Mouse (Mus musculus) C2C12 (cell line): ENCODE data around the gene Chid1.

Experiments used
- CEBPB ChIP-seq: IDR thresholded peaks from one replicate; pipeline ENCODE4 v1.6.1; 2011; ENCODE audit warnings: low read depth, mild to moderate bottlenecking, control low read depth, moderate library complexity
- CTCF ChIP-seq: IDR thresholded peaks from one replicate; pipeline ENCODE4 v1.5.1; 2011; ENCODE audit not compliant: control insufficient read depth, insufficient read depth, insufficient read length
- MAX ChIP-seq: IDR thresholded peaks from one replicate; pipeline ENCODE4 v1.6.1; 2011; ENCODE audit warnings: mild to moderate bottlenecking, control low read depth
- MYOD1 ChIP-seq: IDR thresholded peaks from one replicate; pipeline ENCODE4 v1.6.1; 2011; ENCODE audit warnings: low read depth; ENCODE audit not compliant: control insufficient read depth, insufficient read length
- MYOG ChIP-seq: IDR thresholded peaks from one replicate; pipeline ENCODE4 v1.6.1; 2011; ENCODE audit not compliant: control insufficient read depth, insufficient read length; ENCODE audit errors: extremely low read depth
- USF1 ChIP-seq: IDR thresholded peaks from one replicate; pipeline ENCODE4 v1.6.1; 2011; ENCODE audit warnings: low read depth, mild to moderate bottlenecking, control low read depth, moderate library complexity

GRCm38 (mm10) chr7:141542588-141542987, 2.9 kb upstream of the Chid1 start:
- TF ChIP-seq CTCF (no peak), MAX (no peak), USF1 (no peak), MYOG (no peak), MYOD1 (no peak), CEBPB (no peak)
